Mouse (Mus musculus) layer of hippocampus, adult 18-20 months (tissue): ENCODE measurements at regions not wholly inside any gene's neighbourhood (a gene's known extent, or its start where the extent isn't known, plus 50 kb on each side); places are given as distances from the start of the nearest gene placed in this dataset.

Experiments used
- DNase-seq, 2 experiments: peaks; one replicate each; pipeline ENCODE4 v3.0.0; 2022; ENCODE audit warnings: low spot score in 2 of 2

DNA sequence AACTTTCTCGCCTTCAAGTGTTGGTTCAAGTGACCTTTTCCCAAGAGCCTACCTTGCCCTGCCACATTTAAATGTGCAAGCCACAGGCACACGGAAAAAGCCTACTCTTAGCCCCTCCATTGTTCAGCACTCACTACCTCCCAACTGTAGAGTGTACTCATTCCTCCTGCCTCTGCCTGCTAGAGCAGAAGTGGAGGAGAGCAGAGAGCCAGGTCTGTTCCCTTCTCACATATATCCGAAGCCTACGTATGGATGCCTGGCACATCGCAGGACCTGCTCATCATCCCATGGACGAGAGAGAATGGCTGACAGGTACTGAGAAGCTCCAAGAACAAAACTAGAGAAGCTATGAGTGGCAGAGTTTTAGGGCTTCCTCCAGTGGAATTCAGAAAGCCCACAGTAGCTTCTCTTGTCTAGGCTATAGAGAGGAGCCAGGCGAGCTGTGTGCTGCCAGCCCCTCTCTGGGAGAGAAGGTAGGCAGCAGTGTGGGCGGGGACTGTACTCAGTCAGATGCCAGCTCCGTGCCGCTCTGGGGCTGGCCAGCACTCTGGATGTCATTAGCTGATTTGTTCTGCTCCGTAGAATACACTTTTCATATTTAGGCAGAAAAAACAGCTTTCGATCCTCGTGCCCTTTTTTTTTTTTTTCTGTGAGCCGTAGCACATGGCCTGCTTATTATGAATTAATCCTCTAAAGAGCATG lies 86.1 kb upstream of the Pkdcc start:
- DNase-seq = peak; percentile 77 to 89

GRCm38 (mm10) chr17:83129658-83130057 lies 85.4 kb upstream of the Pkdcc start:
- DNase-seq = no peak

- DNase-seq = peak; percentile 25 to 60
These were observed 81.9 kb upstream of the Pkdcc start for GRCm38 (mm10) chr17:83133201-83133600.

DNA sequence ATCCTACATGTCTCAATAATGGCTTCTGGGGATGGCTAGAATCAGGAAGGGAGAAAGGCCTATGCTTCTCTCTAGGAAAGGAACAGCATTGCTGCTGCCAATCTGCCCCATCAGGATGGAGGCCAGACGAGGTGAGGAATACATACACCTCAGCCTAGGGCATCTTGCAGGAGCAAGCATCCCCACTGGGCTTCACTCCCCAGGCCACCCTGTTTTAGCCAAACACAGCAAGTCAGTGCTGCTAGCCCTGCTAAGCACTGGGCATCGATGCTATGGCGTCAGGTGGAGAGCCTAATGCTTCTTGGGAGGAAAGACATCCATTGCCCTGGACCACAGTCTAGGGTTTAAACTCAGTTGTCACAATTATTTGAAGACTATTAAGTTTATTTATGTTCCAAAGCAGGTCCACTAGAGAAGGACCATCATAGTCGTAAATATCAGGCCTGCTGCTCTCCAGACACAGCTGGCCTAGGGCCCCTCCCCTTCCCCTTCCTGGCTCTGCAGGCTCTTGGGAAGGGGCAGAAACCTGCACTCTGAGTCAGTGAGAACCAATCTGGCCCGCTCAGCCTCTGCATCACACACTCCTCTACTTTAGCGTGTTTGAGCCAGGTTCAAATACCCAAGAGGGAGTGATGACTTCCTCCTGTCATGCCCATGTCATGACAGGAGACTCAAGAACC lies 79.5 kb upstream of the Pkdcc start:
- DNase-seq = no peak

- no peak for DNase-seq
These were observed 78.8 kb upstream of the Pkdcc start for GRCm38 (mm10) chr17:83136267-83136666.

DNA sequence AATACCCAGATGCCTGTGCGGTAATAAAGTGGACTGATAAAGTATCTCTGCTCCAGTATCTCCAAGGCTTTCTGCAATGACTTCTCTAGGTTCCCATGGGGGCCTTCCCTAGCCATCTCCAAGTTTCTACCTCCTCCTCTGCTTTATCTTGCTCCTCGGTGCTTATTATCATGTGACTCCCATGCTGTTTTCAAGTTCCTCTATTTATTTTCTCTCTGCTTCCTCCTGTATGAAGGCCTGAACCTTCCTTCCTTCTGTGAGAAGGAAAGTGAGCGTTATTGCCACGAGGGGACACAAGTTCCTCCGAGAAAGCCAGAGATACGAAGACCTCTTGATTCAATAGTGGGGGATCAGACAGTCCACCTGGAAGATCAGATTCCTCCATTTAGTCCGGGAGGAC lies 77.4 kb upstream of the Pkdcc start:
- no peak for DNase-seq

GRCm38 (mm10) chr17:83138493-83139417 lies 76.3 kb upstream of the Pkdcc start:
- no peak for DNase-seq

- DNase-seq = no peak
These were observed 66.6 kb upstream of the Pkdcc start for GRCm38 (mm10) chr17:83148371-83148929.

GRCm38 (mm10) chr17:83149336-83149735 lies 65.8 kb upstream of the Pkdcc start:
- DNase-seq = no peak

DNA sequence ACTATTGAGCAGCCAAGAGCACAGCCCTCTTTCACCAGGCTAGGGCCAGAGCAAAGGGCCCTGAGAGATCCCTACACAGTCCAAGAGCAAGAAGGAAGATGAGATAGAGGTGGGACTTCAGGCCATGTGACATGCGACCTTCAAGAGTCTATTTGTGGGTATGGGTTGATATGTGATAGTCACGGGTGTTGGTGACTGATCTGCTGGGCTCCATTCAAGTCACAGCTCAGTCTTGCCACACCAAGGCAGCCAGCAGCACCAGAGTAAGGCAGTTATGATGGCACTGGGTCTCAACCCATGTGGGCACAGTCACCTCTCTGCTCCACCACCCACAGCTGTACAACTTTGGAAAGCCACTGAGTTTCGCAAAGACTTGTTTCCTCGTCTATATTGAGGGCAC lies 60.0 kb upstream of the Pkdcc start:
- DNase-seq = no peak

DNA sequence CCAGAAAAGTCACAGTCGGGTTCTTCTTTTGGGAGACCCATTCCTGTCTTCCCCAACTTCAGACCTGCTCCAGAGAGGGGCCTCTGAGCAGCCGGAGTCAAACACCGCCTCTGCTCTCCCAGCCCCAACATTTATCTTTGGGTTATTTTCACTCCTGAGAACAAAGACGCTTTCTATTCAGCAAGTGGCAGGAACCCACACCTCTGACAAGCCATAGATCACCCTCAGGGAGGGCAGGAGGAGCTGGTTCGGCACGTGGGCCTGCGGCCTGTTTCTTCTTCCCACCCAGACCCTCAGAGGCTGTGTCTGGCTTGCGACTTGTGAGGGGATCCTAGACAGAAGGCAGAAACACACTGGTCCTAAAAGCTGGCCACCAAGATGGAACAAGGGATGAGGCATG lies 58.4 kb upstream of the Pkdcc start:
- no peak for DNase-seq

- no peak for DNase-seq
These were observed 57.0 kb upstream of the Pkdcc start for GRCm38 (mm10) chr17:83158053-83158452.

DNA sequence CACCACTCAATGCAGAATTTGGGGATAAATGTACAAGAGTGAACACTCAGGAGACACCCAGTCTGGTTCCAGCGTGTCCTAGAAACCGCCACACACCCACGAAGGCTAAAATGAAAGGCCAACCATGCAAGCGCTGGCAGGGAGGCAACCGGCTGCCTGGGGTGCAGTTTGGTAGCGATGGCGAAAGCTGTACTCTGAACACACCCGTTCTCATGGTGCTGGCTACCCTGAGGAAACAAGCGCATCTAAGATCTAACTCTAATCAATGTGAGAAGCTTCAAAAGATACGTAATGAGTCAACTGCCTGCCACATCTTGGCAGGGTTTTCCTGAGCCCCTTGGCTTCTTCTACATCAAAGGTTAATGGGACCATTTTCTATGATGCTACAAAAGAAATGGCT lies 56.4 kb upstream of the Pkdcc start:
- no peak for DNase-seq

GRCm38 (mm10) chr17:83159634-83160033 lies 55.5 kb upstream of the Pkdcc start:
- DNase-seq = no peak

GRCm38 (mm10) chr17:83160296-83160695 lies 54.8 kb upstream of the Pkdcc start:
- DNase-seq = no peak

DNA sequence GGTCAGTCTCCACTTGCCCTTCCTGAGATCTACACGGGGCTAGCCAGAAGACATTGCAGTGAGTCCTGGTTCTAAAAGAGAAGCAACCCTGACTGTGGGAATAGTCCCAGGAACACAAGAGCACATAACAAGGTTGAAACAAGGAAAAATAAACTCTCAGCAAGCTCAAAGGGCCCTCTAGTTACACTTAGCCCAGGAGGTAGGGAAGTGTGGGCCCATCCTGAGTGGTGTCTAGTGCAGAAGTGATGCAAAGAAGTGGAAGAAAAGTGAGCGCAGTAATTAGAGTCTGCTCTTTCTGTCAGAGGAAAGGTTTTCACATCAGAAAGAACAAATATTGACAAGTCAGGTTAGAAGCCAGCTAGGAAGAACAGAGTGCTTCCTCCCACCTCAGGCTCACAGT lies 53.4 kb upstream of the Pkdcc start:
- DNase-seq = no peak

DNA sequence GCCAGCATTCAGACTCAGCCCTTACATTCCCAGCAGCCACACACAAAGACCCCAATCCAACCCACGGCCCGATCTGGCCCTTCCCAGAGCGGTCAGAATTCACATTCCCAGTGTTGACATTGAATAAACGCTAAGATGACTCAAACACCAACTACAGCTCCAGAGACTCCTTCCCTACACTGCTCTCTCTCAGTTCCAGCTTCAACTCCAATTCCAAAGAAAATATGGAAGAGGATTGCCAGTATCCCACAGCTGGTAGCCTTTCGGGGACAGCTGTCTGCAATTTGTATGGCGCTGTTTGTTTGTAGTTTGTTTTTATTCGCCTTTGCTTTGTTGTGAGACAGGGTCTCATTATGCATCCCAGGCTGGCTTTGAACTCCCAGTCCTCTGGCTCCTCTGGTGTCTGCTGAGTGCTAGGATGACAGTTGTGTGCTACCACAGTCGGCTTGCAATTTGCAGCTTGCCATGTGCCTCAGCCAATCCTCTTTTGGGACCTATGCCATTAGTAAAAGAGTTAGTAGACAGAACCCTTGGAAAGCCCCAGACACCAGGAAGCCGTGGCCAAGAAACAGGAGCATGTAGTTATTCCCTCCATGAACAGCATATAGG lies 51.0 kb upstream of the Pkdcc start:
- no peak for DNase-seq

DNA sequence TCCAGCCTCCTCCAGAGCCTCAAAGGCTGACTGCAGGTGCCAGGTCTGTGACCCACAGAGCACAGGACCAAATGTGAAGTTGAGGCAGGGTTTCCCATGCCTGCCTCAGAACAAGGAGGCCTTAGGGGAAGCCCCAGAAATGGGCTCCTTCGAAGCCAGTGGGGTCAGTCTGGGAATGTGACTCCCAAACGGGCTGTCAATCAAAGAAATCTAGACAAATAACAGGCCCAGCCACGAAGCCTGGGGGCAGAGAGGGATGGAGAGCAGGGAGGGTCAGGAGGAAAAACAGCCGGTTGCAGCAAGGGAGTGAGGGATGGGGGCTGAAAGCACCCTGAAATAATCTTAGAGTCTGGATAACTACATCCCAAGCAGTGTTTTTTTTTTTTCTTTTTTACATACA lies 50.4 kb upstream of the Pkdcc start:
- DNase-seq = no peak

GRCm38 (mm10) chr17:83165140-83165539 lies 50.0 kb upstream of the Pkdcc start:
- DNase-seq = no peak
